Mouse (Mus musculus): ENCODE measurements around the gene Tgfbr3l.

DNA sequence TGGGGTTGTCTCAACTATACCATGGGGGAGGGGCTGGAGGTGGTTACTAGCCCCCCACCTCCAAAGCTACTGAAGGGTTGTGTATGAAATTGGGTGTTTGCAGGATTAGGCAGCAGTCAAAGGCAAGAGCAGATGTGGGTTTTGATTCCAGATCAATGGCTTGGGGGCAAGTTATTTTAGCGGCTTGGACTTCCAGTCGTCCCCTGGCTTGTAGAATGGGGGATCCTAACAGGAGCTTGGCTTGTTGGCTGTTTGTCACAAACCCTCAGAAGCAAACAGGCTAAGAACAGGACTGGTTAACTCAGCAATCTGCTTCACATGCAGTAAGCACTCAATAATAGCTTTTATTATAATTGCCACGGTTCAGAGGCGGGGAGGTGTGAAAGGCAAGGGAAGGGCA lies 9.3 kb downstream of the Tgfbr3l start:
- TF ChIP-seq MAFK (IDR thresholded peaks at IDR 0.05; ENCODE audit: insufficient read depth, low read depth, low read length) (no peak), ZC3H11A (IDR thresholded peaks at IDR 0.05; ENCODE audit: borderline replicate concordance, low read depth, low read length) (no peak), HCFC1 (IDR thresholded peaks at IDR 0.05; ENCODE audit: borderline replicate concordance, insufficient read depth, low read length) (no peak), CHD2 (IDR thresholded peaks at IDR 0.05; ENCODE audit: low read depth, low read length) (no peak)
